Mouse (Mus musculus): Measurements from ENCODE around the gene Trim28. TPM values are rescaled to one million over a fixed set of nuclear protein-coding genes. Genes with fewer than 3 reads are reported as not detected.

Trim28 gene
- total and polyA plus RNA-seq, 3 experiments = 104 to 1,160 (median 702) TPM

DNA sequence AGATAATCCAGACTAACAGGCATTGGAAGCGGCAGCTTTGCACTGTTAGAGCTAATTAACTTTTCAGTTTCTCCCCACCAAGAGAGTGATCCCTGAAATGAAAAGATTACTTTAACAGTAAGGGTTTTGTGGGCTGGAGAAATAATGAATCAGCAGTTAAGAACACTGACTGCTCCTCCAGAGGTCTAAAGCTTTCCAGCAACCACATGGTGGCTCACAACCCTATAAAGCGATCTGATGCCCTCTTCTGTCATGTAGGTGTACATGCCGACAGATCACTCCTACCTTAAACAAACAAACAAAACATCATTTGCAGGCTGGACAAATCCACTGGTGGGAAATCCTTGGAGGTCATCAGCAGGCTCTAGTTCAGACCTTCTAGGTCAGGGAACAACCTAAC, 44.0 kb upstream of the Trim28 start:
- peaks cover 0 to 9% of the 10 kb centered on the region in 2 experiments; a peak in 2 of 4 replicates for H3K36me3 ChIP-seq (ENCODE audit: control insufficient read depth in 1 of 2, insufficient read depth in 2 of 2, low read length in 2 of 2)
- no peaks in the 10 kb centered on the region for H3K27me3 ChIP-seq (ENCODE audit: control insufficient read depth in 1 of 2, insufficient read depth in 2 of 2, low read length in 2 of 2)
- no peak overlapping the region; a peak in 1 of 4 replicates for H3K4me3 ChIP-seq (ENCODE audit: control insufficient read depth in 1 of 2, insufficient read depth in 1 of 2, low read depth in 2 of 2, low read length in 2 of 2)
- peak overlapping the region; percentile 36 for H3K9ac ChIP-seq (ENCODE audit: control insufficient read depth, low read depth, low read length, poor library complexity, severe bottlenecking)
- H3K79me2 ChIP-seq (ENCODE audit: control insufficient read depth, insufficient read depth, low read length, poor library complexity) = no peaks in the 10 kb centered on the region; the same call in 1 of the 2 replicates
- H3K4me1 ChIP-seq (ENCODE audit: control insufficient read depth in 1 of 2, insufficient read depth in 2 of 2, low read length in 2 of 2) = peaks cover 0 to 10% of the 10 kb centered on the region in 2 experiments; a peak in 3 of 4 replicates
- H3K27ac ChIP-seq (ENCODE audit: control insufficient read depth, low read depth, low read length) = peak overlapping the region; percentile 42; the same call in 1 of the 2 replicates
- DNase-seq (ENCODE audit: low read depth, low spot score) = peak; percentile 77
- no peaks in the 10 kb centered on the region for H3K9me3 ChIP-seq (replicated peaks; ENCODE audit: insufficient read depth, low read length)
- TF ChIP-seq NELFE (IDR thresholded peaks at IDR 0.05; ENCODE audit: low read depth, low read length) (no peak), MEF2A (IDR thresholded peaks at IDR 0.05; ENCODE audit: extremely low read depth, insufficient replicate concordance, low read depth, low read length, poor library complexity, severe bottlenecking) (no peak), CHD2 (IDR thresholded peaks at IDR 0.05; ENCODE audit: low read length) (no peak), ZMIZ1 (IDR thresholded peaks at IDR 0.05; ENCODE audit: low read depth, low read length) (no peak), KAT2A (conservative IDR thresholded peaks at IDR 0.05; ENCODE audit: low read depth, low read length) (no peak), RCOR1 (IDR thresholded peaks at IDR 0.05; ENCODE audit: low read depth, low read length) (no peak), ZC3H11A (IDR thresholded peaks at IDR 0.05; ENCODE audit: low read depth, low read length) (peak; percentile 37), TBP (IDR thresholded peaks at IDR 0.05; ENCODE audit: low read depth, low read length) (0 out of 2 replicates have a peak, but pooled peaks have one; percentile 16), SMC3 (IDR thresholded peaks at IDR 0.05; ENCODE audit: low read depth, low read length) (peak; percentile 54), MAX (IDR thresholded peaks at IDR 0.05; ENCODE audit: low read length) (peak; percentile 74), POLR2AphosphoS5 (IDR thresholded peaks at IDR 0.05; ENCODE audit: borderline replicate concordance, low read depth, low read length) (no peak), USF2 (IDR thresholded peaks at IDR 0.05; ENCODE audit: borderline replicate concordance in 1 of 2, insufficient read depth in 1 of 2, low read depth in 1 of 2, low read length in 2 of 2) (no peak), MYB (IDR thresholded peaks at IDR 0.05; ENCODE audit: low read depth, low read length) (no peak), NRF1 (IDR thresholded peaks at IDR 0.05; ENCODE audit: insufficient read depth, low read depth, low read length, poor library complexity, severe bottlenecking) (no peak), ETS1 (IDR thresholded peaks at IDR 0.05; ENCODE audit: low read depth, low read length) (no peak), EP300 (IDR thresholded peaks at IDR 0.05; ENCODE audit: low read depth in 1 of 2, low read length in 2 of 2) (peak in 1 of 2 experiments; percentile 33; a peak in 1 of 4 replicates), SIN3A (IDR thresholded peaks at IDR 0.05; ENCODE audit: low read length) (0 out of 2 replicates have a peak, but pooled peaks have one; percentile 33), ELF1 (IDR thresholded peaks at IDR 0.05; ENCODE audit: low read depth, low read length) (no peak), POLR2AphosphoS2 (IDR thresholded peaks at IDR 0.05; ENCODE audit: low read length) (no peak), TAL1 (IDR thresholded peaks at IDR 0.05; ENCODE audit: low read length) (no peak), BHLHE40 (IDR thresholded peaks at IDR 0.05; ENCODE audit: borderline replicate concordance, low read depth, low read length) (no peak), RAD21 (IDR thresholded peaks at IDR 0.05; ENCODE audit: low read depth, low read length) (peak; percentile 50), UBTF (IDR thresholded peaks at IDR 0.05; ENCODE audit: borderline replicate concordance, insufficient read depth, low read depth, low read length) (no peak), GATA1 (IDR thresholded peaks at IDR 0.05; ENCODE audit: low read depth, low read length) (no peak), ZKSCAN1 (IDR thresholded peaks at IDR 0.05; ENCODE audit: low read depth, low read length) (no peak), MAZ (IDR thresholded peaks at IDR 0.05; ENCODE audit: low read depth, low read length) (no peak), E2F4 (IDR thresholded peaks at IDR 0.05; ENCODE audit: borderline replicate concordance, low read depth, low read length) (no peak), MYC (IDR thresholded peaks at IDR 0.05; ENCODE audit: low read depth, low read length) (peak; percentile 91), TCF12 (IDR thresholded peaks at IDR 0.05; ENCODE audit: low read depth, low read length) (no peak), CTCF (IDR thresholded peaks at IDR 0.05 in 2 of 3, conservative IDR thresholded peaks at IDR 0.05 in 1 of 3; ENCODE audit: control insufficient read depth in 1 of 3, insufficient read depth in 1 of 3, low read depth in 2 of 3, low read length in 3 of 3, poor library complexity in 1 of 3, severe bottlenecking in 1 of 3) (peak in 2 of 3 experiments; percentile 20 to 68; a peak in 4 of 6 replicates), USF1 (IDR thresholded peaks at IDR 0.05; ENCODE audit: low read depth, low read length) (no peak), JUND (IDR thresholded peaks at IDR 0.05; ENCODE audit: low read depth, low read length) (no peak), POLR2A (IDR thresholded peaks at IDR 0.05; ENCODE audit: control insufficient read depth in 1 of 2, insufficient read depth in 1 of 2, low read depth in 1 of 2, low read length in 2 of 2, poor library complexity in 1 of 2) (no peak), CHD1 (IDR thresholded peaks at IDR 0.05; ENCODE audit: low read depth, low read length) (no peak), HCFC1 (IDR thresholded peaks at IDR 0.05; ENCODE audit: low read depth, low read length) (no peak), ZNF384 (IDR thresholded peaks at IDR 0.05; ENCODE audit: low read depth, low read length) (no peak), GABPA (IDR thresholded peaks at IDR 0.05; ENCODE audit: low read depth, low read length) (no peak), MXI1 (IDR thresholded peaks at IDR 0.05; ENCODE audit: low read depth, low read length) (peak; percentile 58)

All from MEL (cell line).